Comparison of ENCODE assay signal across 18 mouse cellular contexts in the genomic region with DNA sequence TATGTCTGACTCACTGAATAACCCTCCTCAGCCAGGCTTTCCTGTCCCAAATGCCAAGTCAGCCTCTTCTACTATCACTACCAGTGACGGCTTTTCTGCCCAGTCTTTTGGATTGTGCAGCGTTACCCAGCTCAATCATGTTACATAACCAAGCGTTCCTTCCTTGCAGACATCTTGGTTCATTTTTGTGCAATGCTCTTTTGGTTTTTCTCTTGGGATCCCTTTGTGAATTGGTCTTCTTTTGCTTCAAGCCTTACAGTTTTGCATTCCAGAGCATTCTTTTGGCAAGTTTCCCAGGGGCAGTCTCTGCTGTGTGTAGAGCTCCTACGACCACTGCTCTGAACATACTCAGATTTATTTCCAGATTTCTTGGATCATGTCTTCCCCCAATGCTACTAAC.
DNase-seq lines count a peak whose midpoint lies in the region; ATAC-seq and TF ChIP-seq lines count a peak whose summit lies in the region.
"Had no signal": no experiment of that assay in that cellular context is flagged by ENCODE, and none has a peak within 500 bp of the region (broad histone marks: within the 10 kb centered on the region; RNA-seq: fewer than 3 reads in every experiment).

No protein-coding gene starts in this region.

- 77% methylated on average over 4 of the region's 4 CpGs for WGBS in heart, embryonic 10.5 days
- WGBS in kidney, postnatal 0 days = 70% methylated on average over 4 of the region's 4 CpGs

- H3K9me3 ChIP-seq in heart, embryonic 10.5 days = no peaks in the 10 kb centered on the region
- no peaks in the 10 kb centered on the region for H3K9me3 ChIP-seq in kidney, postnatal 0 days (replicated peaks; ENCODE audit: low read length)
- H3K9me3 ChIP-seq: embryonic facial prominence, embryonic 12.5 days; hindbrain, embryonic 10.5 days had no signal

- ATAC-seq in kidney, postnatal 0 days (replicated peaks; ENCODE audit: low FRiP score, low read depth) = no peak
- ATAC-seq: inflammation-experienced regulatory T-cells, adult 6 months; liver, postnatal 0 days had no signal

- no peak overlapping the region for H3K9ac ChIP-seq in kidney, postnatal 0 days (ENCODE audit: low read depth, low read length)
- H3K9ac ChIP-seq: embryonic facial prominence, embryonic 12.5 days; liver, postnatal 0 days had no signal

- no peak for TF ChIP-seq CTCF in kidney, postnatal 0 days (IDR thresholded peaks at IDR 0.05; ENCODE audit: low read depth)

- H3K4me2 ChIP-seq in kidney, postnatal 0 days (ENCODE audit: low read length) = no peak overlapping the region
- H3K4me2 ChIP-seq: embryonic facial prominence, embryonic 12.5 days had no signal

- H3K27me3 ChIP-seq in heart, embryonic 10.5 days (ENCODE audit: insufficient read depth, poor library complexity, severe bottlenecking) = 0 out of 2 replicates have a peak, but pooled peaks cover 5% of the 10 kb centered on the region
- H3K27me3 ChIP-seq in kidney, postnatal 0 days (ENCODE audit: insufficient read depth, low read length) = no peaks in the 10 kb centered on the region
- H3K27me3 ChIP-seq: embryonic facial prominence, embryonic 12.5 days had no signal

- H3K36me3 ChIP-seq in heart, embryonic 10.5 days = no peaks in the 10 kb centered on the region
- H3K36me3 ChIP-seq in kidney, postnatal 0 days (ENCODE audit: insufficient read depth, low read length) = no peaks in the 10 kb centered on the region
- H3K36me3 ChIP-seq: embryonic facial prominence, embryonic 12.5 days; hindbrain, embryonic 10.5 days had no signal

- no peak overlapping the region for H3K4me3 ChIP-seq in heart, embryonic 10.5 days
- no peak overlapping the region for H3K4me3 ChIP-seq in kidney, postnatal 0 days (replicated peaks; ENCODE audit: low read depth, low read length)
- H3K4me3 ChIP-seq: embryonic facial prominence, embryonic 12.5 days; hindbrain, embryonic 10.5 days had no signal

- peak; percentile 87 for DNase-seq in heart, adult 11 months
- DNase-seq in heart, embryonic 10.5 days (ENCODE audit: low spot score) = no peak
- DNase-seq in kidney, postnatal 0 days (ENCODE audit: low spot score) = peak; percentile 58
- no peak for DNase-seq in kidney, adult 18-20 months
- DNase-seq in lung, postnatal 10 days = peak; percentile 20
- no peak for DNase-seq in lung, postnatal 4 days
- DNase-seq in skeletal muscle tissue, adult 2 months (ENCODE audit: low read depth, low spot score) = peak; percentile 16
- DNase-seq: adrenal gland, postnatal 14 days; gastrocnemius, postnatal 14 days; kidney, postnatal 25 days; layer of hippocampus, adult 9-11 months; liver; liver, postnatal 0 days; right cerebral cortex, postnatal 25 days; thymus, postnatal 25 days had no signal

- peaks cover 3% of the 10 kb centered on the region; the same call in 1 of the 2 replicates for H3K4me1 ChIP-seq in heart, embryonic 10.5 days
- H3K4me1 ChIP-seq in kidney, postnatal 0 days (replicated peaks; ENCODE audit: insufficient read depth, low read length) = no peaks in the 10 kb centered on the region
- H3K4me1 ChIP-seq: embryonic facial prominence, embryonic 12.5 days had no signal

- H3K27ac ChIP-seq in heart, embryonic 10.5 days = no peak overlapping the region
- H3K27ac ChIP-seq in kidney, postnatal 0 days = no peak overlapping the region
- H3K27ac ChIP-seq: embryonic facial prominence, embryonic 12.5 days; hindbrain, embryonic 10.5 days had no signal

Comparison
In these comparisons a context has a peak if more than half of its experiments do, and no peak if none do; other contexts are left out.
1. DNase-seq: peak in heart, adult 11 months (single experiment), kidney, postnatal 0 days (single experiment), lung, postnatal 10 days (single experiment) and skeletal muscle tissue, adult 2 months (single experiment); none in heart, embryonic 10.5 days (single experiment), kidney, adult 18-20 months (single experiment) and lung, postnatal 4 days (0 of 2).